Mouse (Mus musculus) liver, embryonic 14.5 days (tissue): ENCODE measurements at regions not wholly inside any gene's neighbourhood (a gene's known extent, or its start where the extent isn't known, plus 50 kb on each side); places are given as distances from the start of the nearest gene placed in this dataset.

Experiments
- CTCF ChIP-seq: IDR thresholded peaks from 2 replicates; pipeline ENCODE4 v1.5.1; 2016; ENCODE audit warnings: antibody characterized with exemption, low read depth, control low read depth
- EP300 ChIP-seq: IDR thresholded peaks from 2 replicates; pipeline ENCODE4 v1.6.1; 2016; ENCODE audit warnings: antibody characterized with exemption, low read depth

GRCm38 (mm10) chr6:117662635-117663034, 178.3 kb upstream of the Zfp637 start:
- no peak for TF ChIP-seq CTCF
- no peak for TF ChIP-seq EP300
